Mouse (Mus musculus): ENCODE data around the gene Igf2r.

Gene Igf2r

DNA sequence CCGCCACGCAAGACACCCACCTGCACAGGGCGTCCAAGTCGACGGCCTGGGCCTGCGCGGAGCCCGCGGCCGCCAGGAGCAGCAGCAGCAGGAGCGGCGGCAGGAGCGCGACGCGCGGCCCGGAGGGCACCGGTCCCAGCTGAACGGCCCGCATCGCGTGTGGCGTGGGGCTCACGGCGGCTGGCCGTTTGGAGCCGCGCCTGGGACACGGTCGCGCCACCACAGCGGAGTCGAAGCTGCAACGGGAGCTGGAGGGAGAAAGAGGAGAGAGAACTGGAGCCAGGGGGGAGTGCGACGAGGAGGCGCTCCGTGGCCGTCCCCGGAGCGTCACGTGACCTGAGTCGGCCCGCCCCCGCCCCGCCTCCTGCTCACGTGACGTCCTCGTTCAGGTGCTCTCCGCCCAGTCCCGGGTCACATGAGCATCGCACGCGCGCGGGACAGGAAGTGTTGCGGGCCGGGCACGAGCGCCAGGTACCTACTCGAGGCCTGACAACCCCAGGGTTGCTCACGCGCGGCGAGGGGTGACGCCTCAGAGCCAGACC lies at the start of gene Igf2r:
Gene Igf2r (minus strand): TSS at position 285 of the 542 bp plus-strand sequence.
- DNase-seq, result peak; percentile 81 to 88

DNA sequence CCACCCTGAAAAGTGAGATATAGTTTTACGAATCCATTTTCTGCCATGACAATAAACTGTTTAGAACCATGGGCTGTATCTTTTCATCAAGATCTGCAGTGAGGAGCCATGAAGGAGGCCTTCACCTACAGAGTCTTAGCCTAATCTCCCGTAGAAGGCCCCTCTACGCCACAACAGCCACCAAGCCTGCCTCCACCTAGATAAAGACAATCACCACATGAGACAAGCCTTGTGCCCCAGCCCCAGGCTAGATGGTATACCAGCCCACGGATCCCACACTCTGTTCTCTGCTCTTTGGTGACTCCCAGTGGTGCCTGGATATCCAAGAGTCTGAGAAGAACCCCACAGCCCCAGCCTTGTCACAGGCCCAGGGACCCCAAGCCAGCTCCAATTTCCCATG lies 46.4 kb upstream of the Igf2r start:
- no peak for DNase-seq

DNA sequence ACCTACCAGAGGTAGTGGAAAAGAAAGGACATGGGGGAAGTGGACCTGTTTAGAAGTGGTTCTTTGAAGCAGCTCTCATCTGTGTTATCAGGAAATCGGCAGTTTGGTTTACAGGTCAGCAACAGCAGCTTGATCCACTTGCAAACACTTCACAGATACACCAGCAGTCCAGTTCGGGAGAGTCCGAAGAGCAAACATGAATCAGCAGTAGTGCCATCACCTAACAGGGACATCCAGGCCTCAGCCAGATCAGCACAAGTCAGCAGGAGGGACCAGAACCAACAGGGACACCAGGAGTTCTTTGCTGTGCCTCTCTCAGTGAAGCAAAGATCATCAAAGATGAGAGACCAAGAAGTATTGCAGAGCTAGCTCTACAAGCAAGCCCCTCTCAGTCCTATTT lies 45.0 kb upstream of the Igf2r start:
- DNase-seq, result no peak

DNA sequence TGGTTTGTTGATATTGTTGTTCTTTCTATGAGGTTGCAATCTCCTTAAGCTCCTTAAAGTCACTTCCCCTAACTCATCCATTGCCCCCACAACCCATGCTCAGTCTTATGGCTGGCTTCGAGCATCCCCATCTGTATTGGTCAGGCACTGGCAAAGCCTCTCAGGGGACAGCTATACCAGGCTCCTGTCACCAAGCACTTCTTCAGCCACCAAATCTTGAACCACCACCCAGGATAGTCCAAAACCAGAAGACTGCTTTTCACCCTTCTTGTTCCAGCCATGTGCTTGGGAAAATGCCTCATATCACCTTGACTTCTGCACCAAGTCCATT lies 41.5 kb upstream of the Igf2r start:
- DNase-seq, result no peak

DNA sequence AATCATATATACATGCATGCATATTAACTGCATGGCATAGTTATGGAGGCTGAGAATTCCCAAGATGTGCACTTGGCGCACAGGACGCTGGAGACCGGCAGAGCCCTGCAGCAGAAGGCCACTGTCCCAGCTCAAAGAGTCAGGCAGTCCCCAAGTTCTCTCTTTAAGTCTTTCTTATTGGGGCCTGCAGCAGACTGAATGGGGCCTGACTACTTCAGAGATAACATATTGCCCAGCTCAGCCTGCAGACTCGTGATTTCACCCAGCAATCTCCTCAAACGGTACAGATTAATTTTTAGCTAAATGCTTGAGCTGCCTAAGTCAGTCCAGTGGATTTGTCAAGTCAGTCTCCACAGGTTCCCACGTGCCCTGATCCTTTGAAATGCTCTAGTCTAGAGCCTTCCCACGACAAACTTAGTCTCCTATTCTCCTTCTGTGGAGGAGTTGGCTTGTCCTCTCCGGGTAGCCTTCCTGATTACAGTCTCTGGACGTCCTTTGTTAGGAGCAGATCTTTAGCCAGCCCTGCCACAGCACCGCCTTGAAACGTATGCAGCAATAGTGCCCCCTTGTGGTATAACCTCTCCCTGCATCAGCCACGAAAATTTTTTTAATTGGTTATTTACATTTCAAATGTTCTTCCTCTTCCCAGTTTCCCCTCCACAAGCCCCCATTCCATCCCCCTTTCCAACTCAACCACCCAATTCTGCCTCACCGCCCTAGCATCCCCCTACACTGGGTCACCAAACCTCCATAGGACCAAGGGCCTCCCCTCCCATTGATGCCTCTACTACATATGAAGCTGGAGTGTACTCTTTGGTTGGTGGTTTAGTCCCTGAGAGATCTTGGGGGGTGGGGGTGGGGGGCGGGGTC lies 40.9 kb upstream of the Igf2r start:
- DNase-seq, result peak; percentile 51 to 67

DNA sequence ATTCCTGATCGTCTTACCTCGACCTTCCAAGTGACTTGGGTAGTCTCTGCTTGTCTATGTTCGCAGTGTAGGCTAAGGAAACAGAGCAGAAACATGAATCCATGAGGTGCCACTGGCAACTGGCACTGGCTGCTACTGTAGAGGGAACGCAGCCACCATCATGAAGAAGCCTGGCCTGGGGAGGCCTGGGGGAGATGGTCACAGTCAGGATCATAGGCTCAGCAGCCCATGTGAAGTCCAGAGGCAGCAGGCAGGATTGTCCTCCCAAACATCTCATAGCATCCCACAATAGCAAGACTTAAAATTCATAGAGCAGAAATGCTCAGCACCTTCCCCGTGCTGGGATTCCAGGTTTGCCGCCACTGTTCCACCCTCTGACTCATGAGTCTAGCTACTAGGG lies 39.4 kb upstream of the Igf2r start:
- no peak for DNase-seq

DNA sequence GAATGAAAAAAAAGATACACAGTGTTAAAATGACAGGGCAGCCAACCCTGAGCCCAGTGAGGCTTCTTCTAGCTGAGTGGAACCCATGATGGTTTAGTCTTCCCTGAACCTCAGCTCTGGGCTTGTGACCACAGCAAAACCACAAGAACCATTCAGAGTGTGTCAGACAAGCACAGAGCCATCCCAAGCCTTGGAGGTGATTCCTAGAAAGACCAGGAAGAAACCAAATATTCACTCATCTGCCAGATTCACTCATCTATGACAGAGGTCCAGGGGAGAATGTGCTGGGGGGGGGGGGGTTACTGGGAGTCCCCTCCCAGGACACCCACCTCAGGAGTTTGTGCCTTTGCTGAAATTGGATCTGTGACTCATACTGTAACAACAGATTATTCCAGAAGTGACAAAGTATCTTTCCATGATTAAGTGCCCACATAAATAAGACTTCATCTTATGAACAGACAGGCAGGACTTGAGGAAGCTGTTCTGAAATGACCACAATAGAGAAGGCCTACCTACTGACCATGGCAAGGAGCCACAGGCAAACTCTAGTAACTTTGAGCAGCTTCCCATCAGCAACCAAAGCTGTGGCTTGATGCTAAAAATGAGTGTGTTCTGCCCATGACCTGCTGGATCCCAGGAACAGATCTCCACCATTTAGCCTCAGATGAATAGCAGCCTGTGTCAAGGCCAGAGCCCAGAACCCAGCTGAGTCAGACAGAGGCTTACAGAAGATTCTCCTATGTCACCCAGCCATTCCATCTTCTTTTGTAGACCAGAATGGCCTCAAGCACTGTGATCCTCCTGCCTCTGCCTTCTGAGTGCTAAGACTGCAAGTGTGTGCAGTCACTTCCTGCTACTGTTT lies 35.4 kb upstream of the Igf2r start:
- no peak for DNase-seq

DNA sequence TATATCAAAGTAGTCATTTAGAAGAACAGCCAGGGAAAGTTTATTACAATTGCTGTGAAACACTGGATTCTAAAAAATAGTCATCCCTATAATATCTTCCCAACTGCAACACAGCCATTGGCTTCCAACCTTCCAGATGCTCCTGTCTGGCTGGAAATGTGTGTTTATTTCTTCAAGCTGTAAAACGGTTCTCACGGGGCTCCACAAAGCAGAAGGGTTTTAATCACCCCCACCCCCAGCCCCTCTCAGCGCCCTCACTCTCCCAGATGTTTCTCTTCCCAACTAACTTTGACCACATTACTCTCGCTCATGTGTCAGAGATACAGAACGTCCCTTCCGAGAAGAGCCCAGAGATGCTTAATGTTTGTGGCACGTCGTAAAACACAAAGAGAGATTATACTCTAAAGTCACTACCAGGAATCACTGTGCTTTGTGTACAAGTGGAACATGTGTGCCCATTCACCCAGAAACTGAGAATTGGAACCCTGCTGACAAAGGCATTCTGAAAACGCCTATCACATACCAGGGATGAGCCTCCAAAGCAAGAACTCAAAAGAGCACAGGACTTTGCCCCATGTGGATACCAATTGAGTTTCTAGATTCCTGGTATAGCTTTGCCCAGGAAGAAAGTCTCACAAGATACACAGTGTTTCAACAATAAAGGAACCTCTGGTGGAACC lies 32.5 kb upstream of the Igf2r start:
- DNase-seq, result no peak

DNA sequence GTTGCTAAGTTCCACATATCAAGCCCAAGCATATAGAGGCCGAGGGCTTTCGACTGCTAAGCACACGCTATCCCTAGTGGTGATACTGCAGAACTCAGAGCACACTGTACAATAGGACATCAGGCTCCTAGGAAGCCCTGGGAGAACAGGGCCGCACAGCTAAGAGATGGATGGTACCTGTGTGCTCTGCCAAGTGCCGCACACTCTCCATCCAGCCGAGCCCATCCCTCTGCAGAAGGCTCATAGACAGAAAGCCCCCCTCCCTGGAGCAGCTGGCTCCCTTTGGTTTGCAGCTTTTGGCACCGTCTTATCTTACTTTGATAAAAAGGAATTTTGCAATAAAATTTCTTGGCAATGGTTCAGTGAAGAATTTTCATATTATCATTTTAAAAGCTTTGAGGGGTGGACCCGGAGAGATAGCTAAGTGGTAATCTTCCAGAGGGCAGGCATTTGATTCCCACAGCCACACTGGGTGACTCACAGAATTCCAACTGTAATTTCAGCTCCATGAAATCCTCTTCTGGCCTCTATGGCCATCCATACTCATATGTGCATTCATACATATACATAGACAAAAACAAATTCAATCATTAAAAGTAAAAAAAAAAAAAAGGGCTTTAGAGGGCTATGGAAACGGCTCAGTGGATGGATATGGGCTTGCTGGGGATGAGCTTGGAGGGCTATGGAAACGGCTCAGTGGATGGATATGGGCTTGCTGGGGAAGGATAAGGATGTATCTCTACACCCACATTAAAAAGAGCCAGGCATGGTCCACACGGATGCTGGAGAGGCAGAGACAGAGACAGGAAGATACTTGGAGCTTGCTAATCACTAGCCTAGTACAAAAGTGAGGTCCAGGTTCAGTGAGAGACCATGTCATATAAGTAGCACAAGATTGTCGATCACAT lies 30.2 kb upstream of the Igf2r start:
- DNase-seq, result no peak

DNA sequence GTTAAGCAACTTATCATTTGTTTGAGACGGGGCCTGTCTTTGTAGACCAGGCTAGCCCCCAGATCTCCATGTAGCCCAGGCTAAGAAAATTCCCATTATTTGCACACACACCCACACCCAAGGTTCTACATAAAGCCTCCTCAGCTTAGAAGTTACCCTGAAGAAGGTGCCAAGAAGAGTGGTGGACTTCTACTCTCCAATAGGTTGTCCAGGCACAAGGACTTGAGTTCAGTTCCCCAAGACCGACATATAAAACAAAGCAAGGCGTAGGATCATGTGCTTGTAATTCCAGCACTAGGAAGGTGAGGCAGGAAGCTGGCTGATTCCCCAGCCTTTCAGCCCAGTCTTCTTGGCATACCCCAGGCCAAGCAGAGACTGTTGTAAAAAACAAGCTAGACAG lies 29.1 kb upstream of the Igf2r start:
- DNase-seq, result no peak

DNA sequence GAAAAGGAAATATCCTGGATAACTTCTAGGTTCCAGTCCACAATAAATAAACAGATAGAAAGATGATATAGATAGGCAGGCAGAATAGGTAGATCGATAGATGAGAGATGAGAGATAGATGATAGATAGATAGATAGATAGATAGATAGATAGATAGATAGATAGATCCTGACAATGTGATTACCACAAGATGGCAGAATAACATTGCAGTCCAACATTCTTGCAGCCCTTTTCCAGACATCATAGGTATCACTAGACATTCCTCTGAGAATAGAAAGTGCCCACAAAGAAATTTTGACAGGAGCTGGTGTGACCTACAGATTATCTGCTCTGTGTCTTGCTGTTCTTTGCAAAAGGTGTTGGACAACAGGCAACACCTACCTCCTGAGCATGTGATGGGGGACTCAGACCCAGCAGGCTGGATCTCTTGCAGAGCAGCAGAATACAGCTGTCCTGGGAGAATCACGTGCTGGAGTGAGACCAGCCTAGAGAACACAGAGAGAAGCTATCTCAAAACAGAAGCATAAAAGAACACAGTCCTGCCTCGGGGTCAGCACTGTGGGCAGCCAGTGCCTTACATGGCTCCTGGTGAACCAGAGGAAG lies 28.1 kb upstream of the Igf2r start:
- DNase-seq, result no peak

DNA sequence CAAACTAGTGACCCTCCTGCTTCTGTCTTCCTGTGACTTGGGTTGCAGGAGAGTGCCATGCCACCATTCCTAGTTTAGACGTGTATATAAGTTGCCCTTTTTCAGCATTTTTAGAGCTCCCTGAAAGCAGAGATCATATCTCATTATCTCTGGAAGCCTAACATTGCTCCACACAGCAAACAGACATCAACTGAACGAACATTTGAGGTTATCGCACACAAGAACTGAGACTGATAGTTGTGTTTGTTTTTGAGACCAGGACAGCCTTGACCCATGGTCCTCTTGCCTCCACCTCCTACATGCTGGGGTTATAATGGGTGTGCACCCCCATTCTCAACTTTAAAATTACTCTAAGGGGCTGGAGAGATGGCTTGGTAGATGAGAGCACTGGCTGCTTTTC lies 27.2 kb upstream of the Igf2r start:
- no peak for DNase-seq

DNA sequence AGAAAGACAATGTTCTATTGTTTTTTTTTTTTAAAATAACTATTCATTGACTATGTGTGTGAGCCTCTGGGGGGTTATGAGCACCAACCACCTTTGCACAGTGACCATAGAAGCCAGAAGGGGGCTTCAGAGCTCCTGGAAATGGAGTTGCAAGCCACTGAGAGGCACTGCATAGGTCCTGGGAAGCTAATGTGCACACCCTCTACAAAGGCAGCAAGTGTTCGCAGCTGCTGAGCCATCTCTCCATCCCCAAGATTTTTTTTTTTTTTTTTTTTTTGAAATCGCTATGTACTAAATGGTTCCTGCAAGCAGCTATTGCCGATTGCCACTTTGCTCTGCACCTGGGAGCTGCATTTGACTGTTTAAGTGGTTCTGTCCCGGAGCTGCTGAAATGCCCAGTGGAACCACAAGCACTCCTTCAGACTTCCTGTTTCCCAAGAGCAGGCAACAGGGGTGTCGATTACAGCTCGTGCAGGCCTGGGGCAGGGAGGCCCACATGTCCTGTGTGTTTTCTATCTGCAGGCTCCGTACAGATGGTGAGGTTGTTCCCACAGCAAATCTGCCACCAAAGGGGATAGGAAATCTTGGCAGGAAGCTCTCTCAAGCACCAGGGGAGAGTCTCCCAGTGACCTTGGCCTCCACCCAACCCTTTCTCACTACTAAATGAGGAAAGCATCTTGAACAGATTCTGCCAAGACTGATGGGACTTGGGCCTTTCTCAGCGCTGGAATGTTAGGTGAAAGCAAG lies 24.4 kb upstream of the Igf2r start:
- DNase-seq, result peak in 1 of 2 experiments; percentile 20

DNA sequence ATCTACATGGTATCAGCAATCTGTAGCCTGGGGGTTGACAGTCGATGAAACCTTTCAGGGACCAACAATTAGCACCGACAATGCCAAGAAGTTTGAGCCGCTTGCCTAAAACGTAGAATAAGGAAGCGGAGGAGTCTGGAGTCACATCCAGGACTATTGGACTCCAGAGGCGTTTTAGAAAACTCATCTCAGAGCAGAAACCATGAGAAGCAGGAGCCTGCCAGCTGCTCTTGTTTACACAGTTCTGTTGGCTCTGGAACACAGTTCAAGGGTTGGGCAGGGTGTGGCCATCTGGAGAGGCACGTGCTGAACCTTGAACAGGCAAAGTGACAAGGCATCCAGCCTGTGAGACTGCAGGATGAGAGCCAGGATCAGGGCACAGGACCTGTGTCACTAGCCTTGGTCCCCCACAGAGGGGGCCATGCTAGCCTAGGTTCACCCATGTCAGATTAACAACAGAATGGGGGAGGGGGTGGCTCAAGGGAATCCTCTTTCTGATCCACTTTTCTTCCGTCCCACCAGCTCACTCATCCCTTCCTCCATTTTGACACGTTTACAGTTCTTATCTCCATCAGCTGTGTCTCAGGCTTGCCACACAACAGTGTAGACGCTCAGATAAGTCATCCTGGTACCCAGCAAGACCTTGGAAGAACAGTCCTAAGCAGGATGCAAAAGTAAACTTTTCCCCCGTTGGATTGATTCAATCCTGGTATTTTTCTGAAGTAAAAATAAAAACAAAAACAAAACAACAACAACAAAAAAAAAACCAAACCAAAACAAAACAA lies 23.1 kb upstream of the Igf2r start:
- no peak for DNase-seq

DNA sequence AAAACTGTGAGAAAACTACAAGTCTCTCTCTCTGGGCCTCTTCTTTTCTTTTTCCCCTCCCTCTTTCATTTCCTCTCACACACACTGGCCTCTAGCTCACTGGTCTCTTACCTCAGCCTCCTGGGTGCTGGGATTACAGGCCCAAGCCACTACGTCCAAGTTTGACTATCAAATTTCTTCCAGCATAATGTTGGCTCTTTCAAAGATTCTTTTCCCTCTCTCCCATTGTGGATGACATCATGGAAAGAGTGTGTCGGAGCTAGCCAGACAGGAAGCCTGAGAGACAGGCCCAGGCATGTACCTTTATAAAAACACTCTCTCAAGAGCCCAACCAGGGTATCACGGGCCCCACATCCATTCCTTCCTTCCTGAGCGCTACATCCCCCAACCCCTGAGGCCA lies 22.0 kb upstream of the Igf2r start:
- no peak for DNase-seq

DNA sequence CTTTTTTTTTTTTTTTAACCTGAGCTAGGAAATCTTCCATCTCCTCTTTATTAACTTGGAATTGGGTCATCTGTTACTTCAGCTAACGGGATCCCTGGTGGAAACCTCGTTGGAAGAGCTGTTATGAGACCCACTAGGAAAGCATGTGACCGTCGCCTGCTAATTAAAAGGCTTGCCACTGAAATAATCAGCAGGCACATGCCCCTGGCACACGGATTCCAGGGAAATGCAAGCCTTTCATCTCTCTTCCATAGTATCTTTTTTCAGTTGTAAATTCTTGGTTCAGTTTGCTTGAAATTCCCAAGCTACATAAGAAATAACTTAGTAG lies 21.6 kb upstream of the Igf2r start:
- DNase-seq, result no peak

DNA sequence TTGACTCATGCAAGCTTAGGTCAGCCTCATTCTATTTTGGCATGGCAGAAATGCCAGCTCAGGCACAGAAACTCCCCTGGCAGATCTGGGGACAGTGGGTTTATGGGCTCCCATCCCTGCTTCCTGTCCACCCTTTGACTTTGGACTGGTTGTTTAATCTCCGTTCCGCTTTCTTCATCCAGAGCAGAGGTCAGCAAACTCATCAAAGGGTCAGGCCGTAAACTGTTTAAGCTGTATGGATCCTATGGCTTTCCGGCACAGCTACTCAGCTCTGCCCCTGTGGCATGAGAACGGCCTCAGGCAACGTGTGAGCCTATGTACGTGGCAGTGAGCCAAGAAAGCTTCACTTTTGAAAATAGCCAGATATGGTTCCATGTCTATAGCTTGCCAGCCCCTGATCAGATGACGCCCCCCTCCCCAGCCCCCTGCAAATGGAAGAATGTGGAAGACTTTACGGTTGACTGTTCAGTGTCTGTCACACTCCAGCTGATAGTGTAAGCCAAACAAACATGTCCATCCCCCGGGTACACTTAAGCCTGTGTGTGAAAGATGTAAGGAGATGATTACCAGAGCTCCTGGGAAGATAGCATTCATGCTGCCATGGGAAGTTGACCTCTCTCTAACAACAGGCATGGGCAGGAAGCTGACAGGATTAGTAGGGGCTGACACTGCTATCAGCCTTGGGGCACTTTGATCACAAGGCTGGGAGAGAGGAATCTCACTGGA lies 21.1 kb upstream of the Igf2r start:
- DNase-seq, result no peak

DNA sequence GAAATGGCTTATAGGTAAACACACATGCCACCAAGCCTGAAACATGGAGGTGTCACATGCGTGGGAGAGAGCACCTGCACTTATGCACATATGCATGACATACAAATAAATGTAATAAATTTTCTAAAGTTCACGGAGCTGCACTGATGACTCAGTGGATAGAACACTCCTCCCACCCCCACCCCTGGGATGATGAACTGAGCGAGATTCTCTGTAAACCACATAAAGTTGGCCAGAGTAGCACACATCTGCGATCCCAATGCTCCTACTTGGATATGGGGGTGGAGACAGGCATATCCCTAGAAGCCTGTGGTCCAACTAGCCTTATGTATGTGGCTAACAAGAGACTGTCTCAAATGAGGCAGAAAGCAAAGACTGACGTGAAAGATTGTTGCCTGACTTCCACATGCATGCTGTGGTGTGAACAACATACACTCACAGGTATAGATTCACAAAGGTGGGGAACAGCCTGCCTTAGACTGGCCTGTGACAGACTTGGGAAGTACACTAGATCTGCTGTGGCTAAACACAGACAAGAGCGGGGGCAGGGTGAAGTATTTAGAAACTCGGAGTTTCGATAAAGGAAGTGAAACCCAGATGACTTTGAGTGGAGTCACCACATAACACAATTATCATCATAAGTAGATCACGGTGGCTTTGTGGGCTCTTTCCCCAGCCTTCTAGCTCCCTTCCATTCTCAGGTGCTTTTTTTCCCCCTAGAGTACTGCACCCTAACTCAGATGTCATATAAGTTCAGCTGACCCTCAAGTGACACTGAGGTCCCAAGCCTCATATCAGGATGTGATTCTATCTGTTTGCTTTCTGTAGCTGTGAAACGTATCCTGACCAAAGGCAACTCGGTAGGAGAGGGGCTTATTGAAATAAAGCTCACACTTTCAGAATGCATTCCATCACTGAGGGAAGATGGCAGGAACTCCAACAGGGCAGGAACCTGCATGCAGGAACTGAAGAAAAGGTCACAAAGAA lies 13.7 kb upstream of the Igf2r start:
- DNase-seq, result peak; percentile 25 to 26
